Mouse (Mus musculus) midbrain, embryonic 12.5 days (tissue): Measurements from ENCODE around the gene Ect2l. TPM values are rescaled to one million over a fixed set of nuclear protein-coding genes. Genes with fewer than 3 reads are reported as not detected.

Experiments used
- ATAC-seq: fragments of 200-750 bp; cut with Nextera tagmentation; 2 replicates; pipeline ENCODE4 v1.8.0; 2017; ENCODE audit warnings: low read depth, moderate TSS enrichment, moderate library complexity; ENCODE audit not compliant: low FRiP score
- H3K27ac ChIP-seq: fragments of 300-500 bp; sonication (generic); replicated peaks from 2 replicates; pipeline ENCODE4 v1.5.1; 2016; ENCODE audit warnings: mild to moderate bottlenecking
- H3K27me3 ChIP-seq: fragments of 300-500 bp; sonication (generic); 2 replicates; pipeline ENCODE4 v1.6.1; 2016; ENCODE audit warnings: mild to moderate bottlenecking
- H3K36me3 ChIP-seq: fragments of 300-500 bp; sonication (generic); 2 replicates; pipeline ENCODE4 v1.6.1; 2016
- H3K4me1 ChIP-seq: fragments of 300-500 bp; sonication (generic); 2 replicates; pipeline ENCODE4 v1.6.1; 2016
- H3K4me2 ChIP-seq: fragments of 300-500 bp; sonication (generic); replicated peaks from 2 replicates; pipeline ENCODE4 v1.6.1; 2016; ENCODE audit warnings: mild to moderate bottlenecking, moderate library complexity
- H3K4me3 ChIP-seq: fragments of 300-500 bp; sonication (generic); 2 replicates; pipeline ENCODE4 v1.5.1; 2016; ENCODE audit warnings: mild to moderate bottlenecking
- H3K9ac ChIP-seq: fragments of 300-500 bp; sonication (generic); replicated peaks from 2 replicates; pipeline ENCODE4 v1.6.1; 2016; ENCODE audit warnings: mild to moderate bottlenecking, moderate library complexity
- H3K9me3 ChIP-seq: fragments of 300-500 bp; sonication (generic); 2 replicates; pipeline ENCODE4 v1.6.1; 2016; ENCODE audit warnings: mild to moderate bottlenecking
- WGBS: fragments of 180-500 bp; shearing (Covaris S2); methylation state at CpG from one replicate; pipeline ENCODE4 v1.1.7; 2016; 5-methylcytosine and 5-hydroxymethylcytosine counted together
- polyA plus RNA-seq: library from polyadenylated mRNA; unstranded; fragments of >200 nt; fragmentation: Nextera tagmentation; extraction: Ambion mirVana; gene quantifications from 2 replicates; pipeline ENCODE4 v1.2.1, GENCODE M21; 2016

Gene Ect2l
- 0.37 and 0.84 TPM in 2 replicates for polyA plus RNA-seq

- no peak within 1 kb of the TSS for H3K27ac ChIP-seq
Measured at GRCm38 (mm10) chr10:18210726-18211125, at the start of gene Ect2l. Gene Ect2l, minus strand, starts transcription at chr10:18210890.

GRCm38 (mm10) chr10:18251345-18251744 lies 40.7 kb upstream of the Ect2l start:
- no peak overlapping the region for H3K9ac ChIP-seq
- no peak overlapping the region for H3K27ac ChIP-seq
- no peaks in the 10 kb centered on the region for H3K27me3 ChIP-seq
- no peaks in the 10 kb centered on the region for H3K36me3 ChIP-seq
- H3K9me3 ChIP-seq = no peaks in the 10 kb centered on the region
- ATAC-seq = no peak
- WGBS = 69% methylated on average over 4 of the region's 4 CpGs
- no peak overlapping the region for H3K4me3 ChIP-seq
- H3K4me2 ChIP-seq = no peak overlapping the region
- H3K4me1 ChIP-seq = no peaks in the 10 kb centered on the region

More at GRCm38 (mm10) chr10:18210726-18211125, at the start of gene Ect2l:
- Histone ChIP-seq H3K4me2 (peak within 1 kb of the TSS; percentile 16; the same call in 1 of the 2 replicates), H3K4me3 (no peak within 1 kb of the TSS), H3K9me3 (no peaks in the 10 kb centered on the region), H3K27me3 (0 out of 2 replicates have a peak, but pooled peaks cover 3% of the 10 kb centered on the region), H3K9ac (no peak within 1 kb of the TSS), H3K4me1 (peaks cover 3% of the 10 kb centered on the region), H3K36me3 (no peaks in the 10 kb centered on the region)
- 17% methylated on average over 11 of the region's 11 CpGs for WGBS
- peak; percentile 54 for ATAC-seq

- Histone ChIP-seq H3K9ac (no peak overlapping the region), H3K27ac (no peak overlapping the region), H3K27me3 (no peaks in the 10 kb centered on the region), H3K4me3 (no peak overlapping the region), H3K4me2 (no peak overlapping the region), H3K4me1 (no peaks in the 10 kb centered on the region), H3K36me3 (no peaks in the 10 kb centered on the region), H3K9me3 (no peaks in the 10 kb centered on the region)
- ATAC-seq = no peak
- WGBS = 75% methylated on average over 2 of the region's 2 CpGs
Measured at GRCm38 (mm10) chr10:18243614-18244013, 32.9 kb upstream of the Ect2l start.

GRCm38 (mm10) chr10:18237191-18237590 lies 26.5 kb upstream of the Ect2l start:
- Histone ChIP-seq H3K9me3 (no peaks in the 10 kb centered on the region), H3K4me3 (no peak overlapping the region), H3K9ac (no peak overlapping the region), H3K27ac (no peak overlapping the region), H3K27me3 (no peaks in the 10 kb centered on the region), H3K4me2 (no peak overlapping the region), H3K4me1 (peaks cover 6% of the 10 kb centered on the region), H3K36me3 (no peaks in the 10 kb centered on the region)
- no peak for ATAC-seq
- WGBS = 93% methylated on average over 7 of the region's 7 CpGs

- ATAC-seq = no peak
- Histone ChIP-seq H3K9ac (no peak overlapping the region), H3K4me1 (peaks cover 6% of the 10 kb centered on the region), H3K9me3 (no peaks in the 10 kb centered on the region), H3K27ac (no peak overlapping the region), H3K4me3 (no peak overlapping the region), H3K36me3 (no peaks in the 10 kb centered on the region), H3K27me3 (no peaks in the 10 kb centered on the region), H3K4me2 (no peak overlapping the region)
- 85% methylated on average over 5 of the region's 5 CpGs for WGBS
Measured at GRCm38 (mm10) chr10:18236328-18236927, 25.7 kb upstream of the Ect2l start.

- H3K27ac ChIP-seq = 0 out of 2 replicates have a peak overlapping the region, but pooled peaks have one; percentile 10
- no peaks in the 10 kb centered on the region for H3K9me3 ChIP-seq
- H3K36me3 ChIP-seq = no peaks in the 10 kb centered on the region
- peak; percentile 61 for ATAC-seq
- H3K27me3 ChIP-seq = no peaks in the 10 kb centered on the region
- 0 out of 2 replicates have a peak overlapping the region, but pooled peaks have one; percentile 31 for H3K9ac ChIP-seq
- peak overlapping the region; percentile 57 for H3K4me3 ChIP-seq
- 12% methylated on average over 14 of the region's 14 CpGs for WGBS
- H3K4me2 ChIP-seq = peak overlapping the region; percentile 59
- peaks cover 6% of the 10 kb centered on the region for H3K4me1 ChIP-seq
Measured at GRCm38 (mm10) chr10:18235402-18235747, 24.7 kb upstream of the Ect2l start.

- peak within 1 kb of the TSS; percentile 67 for H3K4me2 ChIP-seq
- peak; percentile 99 for ATAC-seq
- H3K4me3 ChIP-seq = peak within 1 kb of the TSS; percentile 57
- H3K27ac ChIP-seq = peak within 1 kb of the TSS; percentile 35; the same call in 1 of the 2 replicates
- no peaks in the 10 kb centered on the region for H3K9me3 ChIP-seq
- H3K4me1 ChIP-seq = peaks cover 6% of the 10 kb centered on the region
- H3K27me3 ChIP-seq = no peaks in the 10 kb centered on the region
- 1% methylated on average over 41 of the region's 41 CpGs for WGBS
- no peaks in the 10 kb centered on the region for H3K36me3 ChIP-seq
- H3K9ac ChIP-seq = peak within 1 kb of the TSS; percentile 55
Measured at GRCm38 (mm10) chr10:18234560-18235401, 24.1 kb upstream of the Ect2l start, which contains the start of gene Ccdc28a. Gene Ccdc28a, minus strand, starts transcription at chr10:18234998.

GRCm38 (mm10) chr10:18233891-18234290 lies 23.2 kb upstream of the Ect2l start:
- WGBS = 59% methylated on average over 3 of the region's 3 CpGs
- no peak for ATAC-seq
- H3K4me2 ChIP-seq = peak overlapping the region; percentile 67; the same call in 1 of the 2 replicates

GRCm38 (mm10) chr10:18224386-18224785 lies 13.7 kb upstream of the Ect2l start:
- Histone ChIP-seq H3K36me3 (no peaks in the 10 kb centered on the region), H3K27me3 (no peaks in the 10 kb centered on the region)
- 93% methylated on average over 3 of the region's 3 CpGs for WGBS

More at GRCm38 (mm10) chr10:18233891-18234290, 23.2 kb upstream of the Ect2l start:
- no peak overlapping the region for H3K9ac ChIP-seq
- no peak overlapping the region for H3K27ac ChIP-seq
- H3K4me3 ChIP-seq = no peak overlapping the region
- no peaks in the 10 kb centered on the region for H3K9me3 ChIP-seq
- H3K4me1 ChIP-seq = peaks cover 6% of the 10 kb centered on the region
- no peaks in the 10 kb centered on the region for H3K36me3 ChIP-seq
- H3K27me3 ChIP-seq = no peaks in the 10 kb centered on the region

GRCm38 (mm10) chr10:18219351-18219750 lies 8.7 kb upstream of the Ect2l start:
- Histone ChIP-seq H3K4me1 (no peaks in the 10 kb centered on the region), H3K27ac (no peak overlapping the region), H3K36me3 (0 out of 2 replicates have a peak, but pooled peaks cover 4% of the 10 kb centered on the region), H3K4me2 (no peak overlapping the region), H3K27me3 (no peaks in the 10 kb centered on the region), H3K9me3 (no peaks in the 10 kb centered on the region), H3K4me3 (no peak overlapping the region), H3K9ac (no peak overlapping the region)
- WGBS = 92% methylated on average over 10 of the region's 10 CpGs
- no peak for ATAC-seq

More at GRCm38 (mm10) chr10:18224386-18224785, 13.7 kb upstream of the Ect2l start:
- no peaks in the 10 kb centered on the region for H3K9me3 ChIP-seq
- no peak overlapping the region for H3K4me2 ChIP-seq
- H3K27ac ChIP-seq = no peak overlapping the region
- no peak overlapping the region for H3K9ac ChIP-seq
- no peak overlapping the region for H3K4me3 ChIP-seq
- ATAC-seq = no peak
- H3K4me1 ChIP-seq = no peaks in the 10 kb centered on the region

GRCm38 (mm10) chr10:18214124-18214523 lies 3.4 kb upstream of the Ect2l start:
- H3K27me3 ChIP-seq = no peaks in the 10 kb centered on the region
- H3K4me1 ChIP-seq = peaks cover 3% of the 10 kb centered on the region
- no peak overlapping the region for H3K27ac ChIP-seq
- 0 out of 2 replicates have a peak, but pooled peaks cover 4% of the 10 kb centered on the region for H3K36me3 ChIP-seq
- no peak overlapping the region for H3K9ac ChIP-seq
- 85% methylated on average over 5 of the region's 5 CpGs for WGBS
- no peaks in the 10 kb centered on the region for H3K9me3 ChIP-seq
- no peak for ATAC-seq
- H3K4me3 ChIP-seq = no peak overlapping the region
- H3K4me2 ChIP-seq = no peak overlapping the region

- 82% methylated on average over 4 of the region's 4 CpGs for WGBS
- peaks cover 3% of the 10 kb centered on the region for H3K4me1 ChIP-seq
- no peak overlapping the region for H3K9ac ChIP-seq
- H3K4me2 ChIP-seq = no peak overlapping the region
- 0 out of 2 replicates have a peak, but pooled peaks cover 4% of the 10 kb centered on the region for H3K36me3 ChIP-seq
- no peaks in the 10 kb centered on the region for H3K9me3 ChIP-seq
- ATAC-seq = no peak
- H3K27ac ChIP-seq = no peak overlapping the region
- 0 out of 2 replicates have a peak, but pooled peaks cover 2% of the 10 kb centered on the region for H3K27me3 ChIP-seq
- H3K4me3 ChIP-seq = no peak overlapping the region
Measured at GRCm38 (mm10) chr10:18213373-18213772, 2.7 kb upstream of the Ect2l start.
